8 mouse cellular contexts compared by ENCODE assay signal in genomic region chr9:18291571-18292429, GRCm38 (mm10). TPM values are rescaled to one million over a fixed set of nuclear protein-coding genes. Genes with fewer than 3 reads are reported as not detected.
DNase-seq lines count a peak whose midpoint lies in the region; ATAC-seq lines count a peak whose summit lies in the region.

Chordc1 (plus strand) TSS chr9:18292125.

- ATAC-seq in heart, embryonic 13.5 days (ENCODE audit: extremely low read depth, insufficient number of reproducible peaks, low FRiP score, low TSS enrichment), result peak; percentile 95
- peak; percentile 99 for ATAC-seq in liver, embryonic 12.5 days
- ATAC-seq in stomach, embryonic 15.5 days (ENCODE audit: insufficient read depth, low FRiP score, low read depth), result peak; percentile 100

- no peaks in the 10 kb centered on the region for H3K27me3 ChIP-seq in heart, embryonic 13.5 days (replicated peaks)
- no peaks in the 10 kb centered on the region for H3K27me3 ChIP-seq in liver, embryonic 12.5 days (replicated peaks)
- H3K27me3 ChIP-seq in stomach, embryonic 15.5 days (replicated peaks), result no peaks in the 10 kb centered on the region

- peaks cover 5% of the 10 kb centered on the region for H3K4me1 ChIP-seq in brown adipose tissue, adult 24 weeks (ENCODE audit: control insufficient read depth, insufficient read depth, insufficient read length, low read length)
- peaks cover 16% of the 10 kb centered on the region for H3K4me1 ChIP-seq in heart, embryonic 13.5 days
- H3K4me1 ChIP-seq in liver, embryonic 12.5 days, result peaks cover 13% of the 10 kb centered on the region
- peaks cover 2% of the 10 kb centered on the region for H3K4me1 ChIP-seq in stomach, embryonic 15.5 days

- 4% methylated on average over 49 of the region's 49 CpGs for WGBS in heart, embryonic 13.5 days
- 3% methylated on average over 49 of the region's 49 CpGs for WGBS in liver, embryonic 12.5 days (ENCODE audit: insufficient replicate concordance)
- 3% methylated on average over 49 of the region's 49 CpGs for WGBS in stomach, embryonic 15.5 days

- H3K27ac ChIP-seq in brown adipose tissue, adult 24 weeks (replicated peaks; ENCODE audit: low read depth, low read length), result peak within 1 kb of the TSS; percentile 99
- peak within 1 kb of the TSS; percentile 87 for H3K27ac ChIP-seq in heart, embryonic 13.5 days (replicated peaks)
- H3K27ac ChIP-seq in liver, embryonic 12.5 days, result peak within 1 kb of the TSS; percentile 89
- H3K27ac ChIP-seq in stomach, embryonic 15.5 days, result peak within 1 kb of the TSS; percentile 90

- H3K36me3 ChIP-seq in heart, embryonic 13.5 days, result peaks cover 8% of the 10 kb centered on the region
- peaks cover 10% of the 10 kb centered on the region for H3K36me3 ChIP-seq in liver, embryonic 12.5 days
- H3K36me3 ChIP-seq in stomach, embryonic 15.5 days, result no peaks in the 10 kb centered on the region

- peak within 1 kb of the TSS; percentile 94 for H3K4me3 ChIP-seq in brown adipose tissue, adult 24 weeks (ENCODE audit: insufficient read depth, low read depth, low read length)
- H3K4me3 ChIP-seq in heart, embryonic 13.5 days, result peak within 1 kb of the TSS; percentile 89
- H3K4me3 ChIP-seq in liver, embryonic 12.5 days, result peak within 1 kb of the TSS; percentile 80
- peak within 1 kb of the TSS; percentile 90 for H3K4me3 ChIP-seq in stomach, embryonic 15.5 days (replicated peaks)

- peak within 1 kb of the TSS; percentile 97 for H3K9ac ChIP-seq in heart, embryonic 13.5 days
- H3K9ac ChIP-seq in liver, embryonic 12.5 days, result peak within 1 kb of the TSS; percentile 84
- H3K9ac ChIP-seq in stomach, embryonic 15.5 days, result peak within 1 kb of the TSS; percentile 94

- peak within 1 kb of the TSS; percentile 79 for H3K4me2 ChIP-seq in heart, embryonic 13.5 days
- H3K4me2 ChIP-seq in liver, embryonic 12.5 days, result peak within 1 kb of the TSS; percentile 76
- H3K4me2 ChIP-seq in stomach, embryonic 15.5 days, result peak within 1 kb of the TSS; percentile 50

- H3K9me3 ChIP-seq in heart, embryonic 13.5 days, result no peaks in the 10 kb centered on the region
- H3K9me3 ChIP-seq in liver, embryonic 12.5 days (replicated peaks), result no peaks in the 10 kb centered on the region
- H3K9me3 ChIP-seq in stomach, embryonic 15.5 days, result no peaks in the 10 kb centered on the region

- peak; percentile 97 for DNase-seq in CD4-positive, CD25-positive, alpha-beta regulatory T cell, adult 2 months (ENCODE audit: low read depth, low spot score)
- peak; percentile 66 for DNase-seq in fat pad, adult 2 months (ENCODE audit: extremely low read depth, low read depth, low spot score)
- peak; percentile 97 for DNase-seq in kidney, postnatal 10 days
- DNase-seq in natural killer cell, adult 2 months (ENCODE audit: low spot score in 2 of 2), result peak; percentile 87 to 90

RNA-seq across cellular contexts. Expression of gene Chordc1, which starts in this region (rescaled TPM):
- 47.3 and 97.9 TPM in 2 replicates for polyA plus RNA-seq in brown adipose tissue, adult 24 weeks (2012; ENCODE audit: insufficient read depth, insufficient read length, missing spikeins)
- polyA plus RNA-seq in heart, embryonic 13.5 days (2015; fragmentation: Nextera tagmentation; extraction: Ambion mirVana), result 61.5 and 80.9 TPM in 2 replicates
- polyA plus RNA-seq in liver, embryonic 12.5 days (2016; fragmentation: Nextera tagmentation; extraction: Ambion mirVana), result 71.5 and 74.8 TPM in 2 replicates
- 98.3 and 98.8 TPM in 2 replicates for polyA plus RNA-seq in stomach, embryonic 15.5 days (2015; fragmentation: Nextera tagmentation; extraction: Ambion mirVana)

Comparison
In these comparisons a context has a peak if more than half of its experiments do, and no peak if none do; other contexts are left out.
1. Peak in every context shown above with its lines: DNase-seq, ATAC-seq, H3K4me3 ChIP-seq and H3K27ac ChIP-seq.